Mouse (Mus musculus) MEL (cell line): ENCODE measurements around the gene Gm10964.

Experiments
- CHD1 ChIP-seq: IDR thresholded peaks from 2 replicates; pipeline ENCODE4 v1.6.1; 2012; ENCODE audit warnings: low read depth, mild to moderate bottlenecking, inconsistent platforms, low read length, improper control_type of control experiment
- CTCF ChIP-seq, 3 experiments: IDR thresholded peaks in 2 of 3; conservative IDR thresholded peaks in 1 of 3; 2 replicates each; pipeline ENCODE4 v1.5.1; 2011 to 2012; ENCODE audit warnings: low read length in 3 of 3, low read depth in 2 of 3, mild to moderate bottlenecking in 2 of 3, improper control_type of control experiment in 1 of 3, inconsistent platforms in 1 of 3, mixed read lengths in 1 of 3, moderate library complexity in 1 of 3; ENCODE audit not compliant: control insufficient read depth in 1 of 3, insufficient read depth in 1 of 3, poor library complexity in 1 of 3, severe bottlenecking in 1 of 3
- E2F4 ChIP-seq: IDR thresholded peaks from 2 replicates; pipeline ENCODE4 v1.6.1; 2011; ENCODE audit warnings: low read depth, low read length, improper control_type of control experiment, borderline replicate concordance
- ELF1 ChIP-seq: IDR thresholded peaks from 2 replicates; pipeline ENCODE4 v1.6.1; 2014; ENCODE audit warnings: low read depth, mild to moderate bottlenecking, inconsistent platforms, low read length, improper control_type of control experiment, moderate library complexity
- MEF2A ChIP-seq: IDR thresholded peaks from 2 replicates; pipeline ENCODE4 v1.6.1; 2014; ENCODE audit warnings: low read depth, mild to moderate bottlenecking, inconsistent platforms, low read length, improper control_type of control experiment; ENCODE audit not compliant: poor library complexity, insufficient replicate concordance, severe bottlenecking; ENCODE audit errors: extremely low read depth
- POLR2AphosphoS5 ChIP-seq: IDR thresholded peaks from 2 replicates; pipeline ENCODE4 v1.6.1; 2012; ENCODE audit warnings: low read depth, borderline replicate concordance, mild to moderate bottlenecking, inconsistent platforms, low read length, moderate library complexity, mixed read lengths
- TAL1 ChIP-seq: IDR thresholded peaks from 2 replicates; pipeline ENCODE4 v1.6.1; 2012; ENCODE audit warnings: mild to moderate bottlenecking, inconsistent platforms, low read length, moderate library complexity, mixed read lengths
- USF1 ChIP-seq: IDR thresholded peaks from 2 replicates; pipeline ENCODE4 v1.6.1; 2014; ENCODE audit warnings: low read depth, mild to moderate bottlenecking, inconsistent platforms, low read length, improper control_type of control experiment, moderate library complexity
- ZNF384 ChIP-seq: IDR thresholded peaks from 2 replicates; pipeline ENCODE4 v1.6.1; 2012; ENCODE audit warnings: low read depth, mild to moderate bottlenecking, inconsistent platforms, low read length, improper control_type of control experiment

DNA sequence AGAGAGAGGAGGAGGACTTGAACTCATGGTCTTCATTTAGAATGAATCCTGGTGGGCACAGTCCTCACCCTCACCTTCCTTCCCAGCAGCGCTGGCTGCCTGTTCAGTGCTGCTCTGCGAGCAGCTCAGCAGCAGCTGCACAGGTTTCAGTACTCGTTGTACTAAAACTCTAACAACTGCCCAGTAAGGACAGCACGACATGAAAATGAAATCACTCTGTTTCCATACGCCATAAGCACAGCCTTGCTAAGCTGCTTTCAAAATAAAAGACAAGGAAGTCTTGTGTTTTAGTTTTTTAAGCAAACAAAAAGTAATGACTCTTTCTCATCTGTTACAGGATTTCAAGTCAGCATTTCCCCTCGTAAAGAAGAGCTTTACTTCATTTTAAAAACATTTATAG, 4.0 kb downstream of the Gm10964 start:
- TF ChIP-seq CTCF (IDR thresholded peaks at IDR 0.05 in 2 of 3, conservative IDR thresholded peaks at IDR 0.05 in 1 of 3; ENCODE audit: control insufficient read depth in 1 of 3, insufficient read depth in 1 of 3, low read depth in 2 of 3, low read length in 3 of 3, poor library complexity in 1 of 3, severe bottlenecking in 1 of 3) (no peak), POLR2AphosphoS5 (no peak), ZNF384 (no peak), ELF1 (no peak), MEF2A (no peak), E2F4 (no peak), CHD1 (no peak), TAL1 (no peak), USF1 (no peak)
